Mouse (Mus musculus) central nervous system, embryonic 14 days (tissue): ENCODE results near the gene Eif3b. TPM values are rescaled to one million over a fixed set of nuclear protein-coding genes. Genes with fewer than 3 reads are reported as not detected.

Source experiments
- polyA plus RNA-seq: library from polyadenylated mRNA; depleted of rRNA; stranded (reverse); fragments of >200 nt; gene quantifications from 2 replicates; pipeline ENCODE4 v1.2.3, GENCODE M21; 2012; rRNA removed

Gene Eif3b
- polyA plus RNA-seq, result 113 and 124 TPM in 2 replicates

GRCm38 (mm10) chr5:140418489-140419441 is at the start of gene Eif3b:
Eif3b (plus strand) TSS chr5:140419328.

GRCm38 (mm10) chr5:140388588-140389576 is 30.2 kb upstream of the Eif3b start, which contains the start of gene Snx8:
Snx8 (minus strand) TSS chr5:140389262.

GRCm38 (mm10) chr5:140445345-140445744 is 26.2 kb downstream of the Eif3b start, which contains the start of gene Gm4869:
Gm4869 (plus strand) TSS chr5:140445645.

Other genes starting within 250 kb of the Eif3b start
- gene Mad1l1, start 97.8 kb upstream of the Eif3b start, polyA plus RNA-seq, result 29.2 and 29.5 TPM in 2 replicates
- gene Nudt1, start 97.7 kb upstream of the Eif3b start, polyA plus RNA-seq, result 22.0 and 25.6 TPM in 2 replicates
- 14.2 and 14.5 TPM in 2 replicates for gene Mrm2, start 87.4 kb upstream of the Eif3b start, polyA plus RNA-seq
- 21.3 and 25.4 TPM in 2 replicates for gene Snx8, start 30.1 kb upstream of the Eif3b start, polyA plus RNA-seq
- 0.09 TPM in 2 replicates for gene Gm4869, start 26.3 kb downstream of the Eif3b start, polyA plus RNA-seq
- 9.6 and 14.9 TPM in 2 replicates for gene Chst12, start 86.2 kb downstream of the Eif3b start, polyA plus RNA-seq
- 0.29 and 0.31 TPM in 2 replicates for gene Grifin, start 145.7 kb downstream of the Eif3b start, polyA plus RNA-seq
- 53.6 and 71.1 TPM in 2 replicates for gene Lfng, start 188.0 kb downstream of the Eif3b start, polyA plus RNA-seq
- 178 and 180 TPM in 2 replicates for gene Ttyh3, start 229.7 kb downstream of the Eif3b start, polyA plus RNA-seq